Mouse (Mus musculus) megakaryocyte-erythroid progenitor cell, adult 5-6 weeks (primary cell): ENCODE data around the gene Dpm2. TPM values are rescaled to one million over a fixed set of nuclear protein-coding genes. Genes with fewer than 3 reads are reported as not detected.

Experiments used
- ATAC-seq: replicated peaks from 2 replicates; pipeline ENCODE4 v1.8.0; 2016; ENCODE audit warnings: mild to moderate bottlenecking, inconsistent platforms; ENCODE audit not compliant: severe bottlenecking, poor library complexity, low FRiP score, low TSS enrichment
- total RNA-seq, 2 experiments: library from RNA; stranded (forward) in 1 of 2; stranded (reverse) in 1 of 2; fragments of 200-1000, 215-1000 nt in 1 of 2; fragments of >200 nt in 1 of 2; fragmentation: Nextera tagmentation in 1 of 2; gene quantifications; 2 replicates each; pipeline ENCODE4 v1.2.3; 2014 to 2017

Gene Dpm2
- total RNA-seq, 2 experiments from 2014 or later, result 33.0 to 108 TPM

GRCm38 (mm10) chr2:32576532-32576931 is 5.9 kb downstream of the Dpm2 start:
- no peak for ATAC-seq

GRCm38 (mm10) chr2:32578146-32579046 is 7.7 kb downstream of the Dpm2 start:
- ATAC-seq, result no peak

GRCm38 (mm10) chr2:32581450-32582095 is 10.9 kb downstream of the Dpm2 start:
- ATAC-seq, result 0 out of 2 replicates have a peak, but pooled peaks have one; percentile 24

- ATAC-seq, result peak; percentile 50
Observed at GRCm38 (mm10) chr2:32582830-32583799, 12.5 kb downstream of the Dpm2 start.

- no peak for ATAC-seq
Observed at GRCm38 (mm10) chr2:32585149-32585714, 14.6 kb downstream of the Dpm2 start.

GRCm38 (mm10) chr2:32586871-32587351 is 16.3 kb downstream of the Dpm2 start, which contains the start of gene St6galnac4:
TSS of gene St6galnac4 (plus strand) at chr2:32587095.
- peak; percentile 76 for ATAC-seq

GRCm38 (mm10) chr2:32587731-32588321 is 17.2 kb downstream of the Dpm2 start:
- ATAC-seq, result peak; percentile 10; the same call in 1 of the 2 replicates

GRCm38 (mm10) chr2:32589213-32589795 is 18.6 kb downstream of the Dpm2 start:
- ATAC-seq, result no peak

- no peak for ATAC-seq
Observed at GRCm38 (mm10) chr2:32590224-32590623, 19.6 kb downstream of the Dpm2 start.

- no peak for ATAC-seq
Observed at GRCm38 (mm10) chr2:32591249-32591648, 20.6 kb downstream of the Dpm2 start.

GRCm38 (mm10) chr2:32596725-32597124 is 26.1 kb downstream of the Dpm2 start:
- ATAC-seq, result no peak

GRCm38 (mm10) chr2:32597248-32597647 is 26.6 kb downstream of the Dpm2 start:
- no peak for ATAC-seq

GRCm38 (mm10) chr2:32597699-32598098 is 27.0 kb downstream of the Dpm2 start:
- no peak for ATAC-seq

GRCm38 (mm10) chr2:32598506-32598905 is 27.8 kb downstream of the Dpm2 start:
- ATAC-seq, result no peak

- no peak for ATAC-seq
Observed at GRCm38 (mm10) chr2:32599409-32599808, 28.8 kb downstream of the Dpm2 start, which contains the start of gene St6galnac6. TSS of gene St6galnac6 (plus strand) at chr2:32599709.

- peak; percentile 81 for ATAC-seq
Observed at GRCm38 (mm10) chr2:32601417-32602065, 30.9 kb downstream of the Dpm2 start.

GRCm38 (mm10) chr2:32602600-32603054 is 32.0 kb downstream of the Dpm2 start:
- peak; percentile 60 for ATAC-seq

GRCm38 (mm10) chr2:32604631-32605030 is 34.0 kb downstream of the Dpm2 start:
- ATAC-seq, result no peak
